In the genomic region with DNA sequence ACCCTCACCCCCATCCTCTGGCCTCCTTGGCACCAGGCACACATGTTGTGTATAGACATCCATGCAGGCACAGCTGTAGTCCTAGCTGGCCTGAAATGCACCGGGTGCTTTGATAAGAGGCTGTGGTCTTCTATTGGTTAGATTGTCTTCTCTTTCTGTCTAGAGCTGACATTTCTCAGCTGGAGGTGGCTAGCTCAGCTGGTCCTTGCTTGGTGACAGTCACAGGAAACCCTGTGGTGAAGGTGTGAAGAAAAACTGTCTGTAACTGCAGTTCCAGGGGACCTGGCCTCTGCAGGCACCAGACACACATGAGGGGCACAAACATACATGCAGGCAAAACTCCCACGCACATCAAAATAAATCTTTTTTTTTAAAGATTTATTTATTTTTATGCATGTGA, we compare ENCODE assay signal across 23 mouse cellular contexts. TPM values are rescaled to one million over a fixed set of nuclear protein-coding genes. Genes with fewer than 3 reads are reported as not detected.
DNase-seq lines count a peak whose midpoint lies in the region; ATAC-seq and TF ChIP-seq lines count a peak whose summit lies in the region.
"Had no signal": no experiment of that assay in that cellular context is flagged by ENCODE, and none has a peak within 500 bp of the region (broad histone marks: within the 10 kb centered on the region; RNA-seq: fewer than 3 reads in every experiment).

No protein-coding gene starts in this region.

- peak; percentile 4 for DNase-seq in cerebellum, adult 11-12 months
- DNase-seq in cerebellum, adult 9-10 months = no peak
- no peak for DNase-seq in left cerebral cortex, adult 2 months (ENCODE audit: extremely low spot score in 1 of 2, low spot score in 2 of 2)
- DNase-seq in lung, postnatal 25 days (ENCODE audit: low spot score) = no peak
- DNase-seq: adrenal gland, postnatal 10 days; B cell, adult 2 months; cerebellum, adult 11 months; cerebellum, adult 9-11 months; cerebellum, postnatal 36 days; forebrain, postnatal 0 days; gastrocnemius, adult 2 months; gastrocnemius, postnatal 36 days; heart, adult 18-20 months; heart, postnatal 4 days had no signal

- no peaks in the 10 kb centered on the region for H3K27me3 ChIP-seq in megakaryocyte, embryonic 14.5 days (replicated peaks)
- no peaks in the 10 kb centered on the region for H3K27me3 ChIP-seq in forebrain, embryonic 16.5 days (replicated peaks; ENCODE audit: control insufficient read depth, insufficient read depth, low read length)
- H3K27me3 ChIP-seq: embryonic facial prominence, embryonic 13.5 days; forebrain, embryonic 12.5 days; hindbrain, embryonic 12.5 days; intestine, embryonic 15.5 days had no signal

- no peak overlapping the region for H3K4me2 ChIP-seq in forebrain, embryonic 16.5 days (ENCODE audit: low read length)
- H3K4me2 ChIP-seq: embryonic facial prominence, embryonic 13.5 days; forebrain, embryonic 12.5 days; hindbrain, embryonic 12.5 days; intestine, embryonic 15.5 days had no signal

- WGBS in forebrain, embryonic 16.5 days = 87% methylated on average over 2 of the region's 2 CpGs

- peak; percentile 85 for ATAC-seq in activated CD4-positive, CD25-positive, alpha-beta regulatory T cell, adult 4 months
- ATAC-seq in forebrain, embryonic 16.5 days = no peak
- ATAC-seq: forebrain, postnatal 0 days; hindbrain, embryonic 16.5 days; intestine, embryonic 15.5 days had no signal

- peaks cover 97% of the 10 kb centered on the region for H3K4me1 ChIP-seq in megakaryocyte, embryonic 14.5 days
- no peaks in the 10 kb centered on the region for H3K4me1 ChIP-seq in forebrain, embryonic 16.5 days (replicated peaks; ENCODE audit: control insufficient read depth, insufficient read depth, low read length)
- H3K4me1 ChIP-seq: embryonic facial prominence, embryonic 13.5 days; forebrain, embryonic 12.5 days; hindbrain, embryonic 12.5 days; intestine, embryonic 15.5 days had no signal

- H3K9ac ChIP-seq in forebrain, embryonic 16.5 days (replicated peaks; ENCODE audit: low read depth, low read length) = no peak overlapping the region
- H3K9ac ChIP-seq: embryonic facial prominence, embryonic 13.5 days; forebrain, embryonic 12.5 days; forebrain, postnatal 0 days; hindbrain, embryonic 12.5 days; intestine, embryonic 15.5 days had no signal

- H3K36me3 ChIP-seq in megakaryocyte, embryonic 14.5 days (replicated peaks; ENCODE audit: low read length) = peaks cover 41% of the 10 kb centered on the region
- no peaks in the 10 kb centered on the region for H3K36me3 ChIP-seq in forebrain, embryonic 16.5 days (ENCODE audit: control insufficient read depth, insufficient read depth)
- H3K36me3 ChIP-seq: hindbrain, embryonic 12.5 days; intestine, embryonic 15.5 days had no signal

- intact Hi-C loops in left cerebral cortex, adult 2 months (cut with DNase I) = loop anchor here (5.0 kb wide), 1 partner anchor 87 kb away; no protein-coding TSS in a partner anchor

- H3K27ac ChIP-seq in forebrain, embryonic 16.5 days (ENCODE audit: low read length) = no peak overlapping the region
- H3K27ac ChIP-seq in left cerebral cortex, adult 2 months = no peak overlapping the region
- H3K27ac ChIP-seq: embryonic facial prominence, embryonic 13.5 days; forebrain, embryonic 12.5 days; gastrocnemius, adult 2 months; heart, embryonic 10.5 days; hindbrain, embryonic 12.5 days; intestine, embryonic 15.5 days had no signal

- peak overlapping the region; percentile 29 for H3K4me3 ChIP-seq in megakaryocyte, embryonic 14.5 days (replicated peaks)
- H3K4me3 ChIP-seq in forebrain, embryonic 16.5 days (replicated peaks; ENCODE audit: low read length) = no peak overlapping the region
- no peak overlapping the region for H3K4me3 ChIP-seq in left cerebral cortex, adult 2 months
- H3K4me3 ChIP-seq: embryonic facial prominence, embryonic 13.5 days; forebrain, embryonic 12.5 days; gastrocnemius, adult 2 months; heart, embryonic 10.5 days; hindbrain, embryonic 12.5 days; intestine, embryonic 15.5 days had no signal

- H3K9me3 ChIP-seq in megakaryocyte, embryonic 14.5 days = no peaks in the 10 kb centered on the region
- H3K9me3 ChIP-seq in forebrain, embryonic 16.5 days (ENCODE audit: control insufficient read depth, low read length) = no peaks in the 10 kb centered on the region
- H3K9me3 ChIP-seq: embryonic facial prominence, embryonic 13.5 days; forebrain, embryonic 12.5 days; heart, embryonic 10.5 days; hindbrain, embryonic 12.5 days; intestine, embryonic 15.5 days had no signal

- no peak for TF ChIP-seq CTCF in left cerebral cortex, adult 2 months (IDR thresholded peaks at IDR 0.05)

RNA-seq across cellular contexts. Expression of a gene that starts 7.2 kb away (rescaled TPM):
- 1 to 10 TPM in 1 of 2 experiments, under 1 TPM in 1; 0.41 to 1.2 TPM for polyA plus RNA-seq in activated CD4-positive, CD25-positive, alpha-beta regulatory T cell, adult 4 months (2017; shearing (Covaris generic))
- polyA plus RNA-seq in megakaryocyte, embryonic 14.5 days (2012; ENCODE audit: insufficient read depth, low replicate concordance) = 91.5 and 106 TPM in 2 replicates
- 13.3 and 13.6 TPM in 2 replicates for polyA plus RNA-seq in forebrain, embryonic 16.5 days (2015; fragmentation: Nextera tagmentation; extraction: Ambion mirVana)
- 10 to 100 TPM in 1 of 2 experiments, 1 to 10 TPM in 1; 9.0 to 10.4 TPM for total RNA-seq in left cerebral cortex, adult 2 months (2021)

RNA-seq across cellular contexts. Expression of a gene that starts 7.4 kb away (rescaled TPM):
- 100 to 1,000 TPM; 143 to 161 TPM for polyA plus RNA-seq in activated CD4-positive, CD25-positive, alpha-beta regulatory T cell, adult 4 months (2017; shearing (Covaris generic))
- polyA plus RNA-seq in megakaryocyte, embryonic 14.5 days (2012; ENCODE audit: insufficient read depth, low replicate concordance) = 150 and 186 TPM in 2 replicates
- polyA plus RNA-seq in forebrain, embryonic 16.5 days (2015; fragmentation: Nextera tagmentation; extraction: Ambion mirVana) = 60.8 and 65.7 TPM in 2 replicates
- total RNA-seq in left cerebral cortex, adult 2 months (2021) = 10 to 100 TPM; 53.6 to 55.6 TPM

RNA-seq across cellular contexts. Expression of a gene that starts 17.0 kb away (rescaled TPM):
- polyA plus RNA-seq in activated CD4-positive, CD25-positive, alpha-beta regulatory T cell, adult 4 months (2017; shearing (Covaris generic)) = 10 to 100 TPM in 1 of 2 experiments, 1 to 10 TPM in 1; 9.5 to 11.4 TPM
- polyA plus RNA-seq in megakaryocyte, embryonic 14.5 days (2012; ENCODE audit: insufficient read depth, low replicate concordance) = 63.6 and 73.6 TPM in 2 replicates
- polyA plus RNA-seq in forebrain, embryonic 16.5 days (2015; fragmentation: Nextera tagmentation; extraction: Ambion mirVana) = 15.2 and 17.3 TPM in 2 replicates
- 10 to 100 TPM; 70.0 to 73.4 TPM for total RNA-seq in left cerebral cortex, adult 2 months (2021)

RNA-seq across cellular contexts. Expression of a gene that starts 22.4 kb away (rescaled TPM):
- 1 to 10 TPM; 4.7 to 5.4 TPM for polyA plus RNA-seq in activated CD4-positive, CD25-positive, alpha-beta regulatory T cell, adult 4 months (2017; shearing (Covaris generic))
- polyA plus RNA-seq in megakaryocyte, embryonic 14.5 days (2012; ENCODE audit: insufficient read depth, low replicate concordance) = 1.7 TPM in 1 of 2 replicates, not detected in the other
- polyA plus RNA-seq in forebrain, embryonic 16.5 days (2015; fragmentation: Nextera tagmentation; extraction: Ambion mirVana) = 50.8 and 66.2 TPM in 2 replicates
- 1 to 10 TPM; 4.9 to 5.6 TPM for total RNA-seq in left cerebral cortex, adult 2 months (2021)

RNA-seq across cellular contexts. Expression of a gene that starts 34.0 kb away (rescaled TPM):
- polyA plus RNA-seq in activated CD4-positive, CD25-positive, alpha-beta regulatory T cell, adult 4 months (2017; shearing (Covaris generic)) = 1 to 10 TPM in 1 of 2 experiments, under 1 TPM in 1; 0.78 to 1.1 TPM
- polyA plus RNA-seq in megakaryocyte, embryonic 14.5 days (2012; ENCODE audit: insufficient read depth, low replicate concordance) = 28.9 and 70.0 TPM in 2 replicates
- 17.7 and 24.4 TPM in 2 replicates for polyA plus RNA-seq in forebrain, embryonic 16.5 days (2015; fragmentation: Nextera tagmentation; extraction: Ambion mirVana)
- 10 to 100 TPM; 16.7 to 23.4 TPM for total RNA-seq in left cerebral cortex, adult 2 months (2021)
